Mouse (Mus musculus) stomach, embryonic 14.5 days (tissue): Measurements from ENCODE around the gene Rpgr. TPM values are rescaled to one million over a fixed set of nuclear protein-coding genes. Genes with fewer than 3 reads are reported as not detected.
A peak's percentile ranks its signal among the peaks of the same experiment; 100 is the strongest.

Source experiments
- ATAC-seq: fragments of 200-750 bp; cut with Nextera tagmentation; 2 replicates; pipeline ENCODE4 v1.8.0; 2017; ENCODE audit warnings: low read depth, moderate TSS enrichment; ENCODE audit not compliant: insufficient number of reproducible peaks, insufficient read depth, low FRiP score
- H3K27ac ChIP-seq: fragments of 300-500 bp; sonication (generic); 2 replicates; pipeline ENCODE4 v1.5.1; 2014; ENCODE audit warnings: mild to moderate bottlenecking, low read length, moderate library complexity, mixed read lengths
- H3K27me3 ChIP-seq: fragments of 300-500 bp; sonication (generic); 2 replicates; pipeline ENCODE4 v1.6.1; 2014; ENCODE audit warnings: low read length, control low read depth, mixed read lengths; ENCODE audit not compliant: control insufficient read depth, insufficient read depth
- H3K36me3 ChIP-seq: fragments of 300-500 bp; sonication (generic); 2 replicates; pipeline ENCODE4 v1.6.1; 2014; ENCODE audit warnings: mild to moderate bottlenecking, control low read depth, low read length, moderate library complexity, mixed read lengths; ENCODE audit not compliant: control insufficient read depth, insufficient read depth
- H3K4me1 ChIP-seq: fragments of 300-500 bp; sonication (generic); 2 replicates; pipeline ENCODE4 v1.6.1; 2014; ENCODE audit warnings: low read length, control low read depth, mixed read lengths; ENCODE audit not compliant: control insufficient read depth, insufficient read depth
- H3K4me2 ChIP-seq: fragments of 300-500 bp; sonication (generic); replicated peaks from 2 replicates; pipeline ENCODE4 v1.6.1; 2014; ENCODE audit warnings: low read depth, low read length, control low read depth
- H3K4me3 ChIP-seq: fragments of 300-500 bp; sonication (generic); 2 replicates; pipeline ENCODE4 v1.5.1; 2014; ENCODE audit warnings: low read depth, low read length, control low read depth
- H3K9ac ChIP-seq: fragments of 300-500 bp; sonication (generic); replicated peaks from 2 replicates; pipeline ENCODE4 v1.6.1; 2014; ENCODE audit warnings: low read depth, mild to moderate bottlenecking, control low read depth, low read length, moderate library complexity, mixed read lengths
- H3K9me3 ChIP-seq: fragments of 300-500 bp; sonication (generic); 2 replicates; pipeline ENCODE4 v1.6.1; 2016; ENCODE audit warnings: low read depth, low read length, control low read depth; ENCODE audit not compliant: control insufficient read depth
- WGBS: fragments of 180-500 bp; shearing (Covaris S2); extraction: QIAGEN DNeasy Blood & Tissue Kit; methylation state at CpG from one replicate; pipeline ENCODE4 v1.1.7; 2014; 5-methylcytosine and 5-hydroxymethylcytosine counted together
- polyA plus RNA-seq: library from polyadenylated mRNA; unstranded; fragments of >200 nt; fragmentation: Nextera tagmentation; extraction: Ambion mirVana; gene quantifications from 2 replicates; pipeline ENCODE4 v1.2.1, GENCODE M21; 2014

The Rpgr gene
- polyA plus RNA-seq, 1 experiment from 2014 or later: 14.6 TPM

DNA sequence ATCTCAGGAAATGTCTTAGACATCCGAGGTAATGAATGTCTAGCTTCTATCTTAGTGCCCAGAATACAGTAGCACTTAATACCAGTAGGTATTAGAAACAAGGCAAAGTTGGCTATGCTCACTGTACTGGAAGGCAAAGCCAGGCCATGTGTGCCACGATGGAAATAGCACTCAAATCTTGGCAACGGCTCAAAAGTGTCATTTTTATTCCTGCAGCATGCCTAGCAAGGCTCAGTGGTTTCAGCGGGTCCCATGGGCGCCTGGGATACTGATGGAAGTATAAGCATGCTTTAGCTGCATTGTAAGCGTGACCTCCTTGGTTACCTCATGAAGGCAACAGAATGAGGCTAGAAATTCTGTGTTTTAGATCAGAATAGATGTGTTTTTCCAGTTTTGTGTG, 2.6 kb upstream of the Rpgr start:
- Histone ChIP-seq H3K4me1 (no peaks in the 10 kb centered on the region), H3K9ac (no peak overlapping the region), H3K27me3 (no peaks in the 10 kb centered on the region), H3K9me3 (no peaks in the 10 kb centered on the region), H3K27ac (no peak overlapping the region), H3K4me3 (no peak overlapping the region), H3K4me2 (no peak overlapping the region), H3K36me3 (no peaks in the 10 kb centered on the region)
- 70% methylated on average over 6 of the region's 6 CpGs for WGBS
- ATAC-seq: no peak

- peak overlapping the region; percentile 10; the same call in 1 of the 2 replicates for H3K27ac ChIP-seq
- H3K4me3 ChIP-seq: peak overlapping the region; percentile 35
- no peaks in the 10 kb centered on the region for H3K36me3 ChIP-seq
- H3K9me3 ChIP-seq: no peaks in the 10 kb centered on the region
- no peaks in the 10 kb centered on the region for H3K27me3 ChIP-seq
- H3K4me1 ChIP-seq: no peaks in the 10 kb centered on the region
- H3K4me2 ChIP-seq: peak overlapping the region; percentile 41
- ATAC-seq: no peak
- WGBS: 23% methylated on average over 16 of the region's 16 CpGs
- 0 out of 2 replicates have a peak overlapping the region, but pooled peaks have one; percentile 6 for H3K9ac ChIP-seq
Measured at GRCm38 (mm10) chrX:10215972-10216371, 748 bp downstream of the Rpgr start.

GRCm38 (mm10) chrX:10205937-10206336, 10.8 kb downstream of the Rpgr start:
- H3K36me3 ChIP-seq: no peaks in the 10 kb centered on the region; the same call in 1 of the 2 replicates
- no peaks in the 10 kb centered on the region for H3K4me1 ChIP-seq
- H3K4me2 ChIP-seq: no peak overlapping the region
- H3K9me3 ChIP-seq: no peaks in the 10 kb centered on the region
- H3K27ac ChIP-seq: no peak overlapping the region
- 74% methylated on average over 5 of the region's 5 CpGs for WGBS
- H3K9ac ChIP-seq: no peak overlapping the region
- ATAC-seq: no peak
- H3K27me3 ChIP-seq: no peaks in the 10 kb centered on the region
- no peak overlapping the region for H3K4me3 ChIP-seq

DNA sequence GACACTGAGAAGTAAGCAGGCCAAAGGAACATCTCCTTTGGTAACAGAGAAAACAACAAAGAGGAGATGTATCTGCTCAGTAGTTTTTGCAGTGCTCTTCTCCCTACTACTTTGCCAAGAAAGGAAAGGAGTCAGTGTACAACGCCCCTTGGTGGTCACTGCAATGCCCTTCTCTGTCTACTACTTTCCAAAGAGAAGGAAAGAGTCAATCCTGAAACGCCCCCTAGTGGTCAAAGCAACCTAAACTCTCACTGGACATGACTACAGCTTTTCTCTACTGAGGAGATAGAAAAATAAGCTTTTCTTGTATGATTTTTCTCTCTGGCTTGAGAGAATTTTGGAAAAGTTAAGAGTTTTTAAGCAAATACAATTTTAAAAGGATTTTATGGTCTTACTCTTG, 15.4 kb downstream of the Rpgr start:
- no peak overlapping the region for H3K4me3 ChIP-seq
- H3K4me1 ChIP-seq: no peaks in the 10 kb centered on the region
- no peak overlapping the region for H3K4me2 ChIP-seq
- no peaks in the 10 kb centered on the region; the same call in 1 of the 2 replicates for H3K36me3 ChIP-seq
- no peaks in the 10 kb centered on the region for H3K27me3 ChIP-seq
- no peak overlapping the region for H3K27ac ChIP-seq
- 27% methylated on average over 2 of the region's 2 CpGs for whole genome bisulfite sequencing
- no peak overlapping the region for H3K9ac ChIP-seq
- no peaks in the 10 kb centered on the region for H3K9me3 ChIP-seq
- ATAC-seq: no peak

- no peaks in the 10 kb centered on the region for H3K27me3 ChIP-seq
- no peak overlapping the region for H3K27ac ChIP-seq
- H3K36me3 ChIP-seq: no peaks in the 10 kb centered on the region
- no peaks in the 10 kb centered on the region for H3K4me1 ChIP-seq
- no peak for ATAC-seq
- no peak overlapping the region for H3K9ac ChIP-seq
- no peak overlapping the region for H3K4me3 ChIP-seq
- 79% methylated on average over 3 of the region's 3 CpGs for WGBS
- no peaks in the 10 kb centered on the region for H3K9me3 ChIP-seq
- no peak overlapping the region for H3K4me2 ChIP-seq
Measured at GRCm38 (mm10) chrX:10152390-10152789, 64.3 kb downstream of the Rpgr start.

GRCm38 (mm10) chrX:10117065-10117719, 99.5 kb downstream of the Rpgr start, which contains the start of gene Srpx:
Gene Srpx (minus strand): TSS chrX:10117709.
- Histone ChIP-seq H3K9ac (peak within 1 kb of the TSS; percentile 21; the same call in 1 of the 2 replicates), H3K4me2 (peak within 1 kb of the TSS; percentile 53), H3K4me3 (peak within 1 kb of the TSS; percentile 32), H3K27me3 (no peaks in the 10 kb centered on the region), H3K36me3 (no peaks in the 10 kb centered on the region), H3K4me1 (no peaks in the 10 kb centered on the region), H3K27ac (no peak within 1 kb of the TSS), H3K9me3 (no peaks in the 10 kb centered on the region)
- 16% methylated on average over 19 of the region's 19 CpGs for WGBS
- peak; percentile 18; the same call in 1 of the 2 replicates for ATAC-seq

- 45% methylated on average over 3 of the region's 3 CpGs for WGBS
- H3K4me2 ChIP-seq: no peak overlapping the region
Measured at GRCm38 (mm10) chrX:10115780-10116179, 100.9 kb downstream of the Rpgr start.

GRCm38 (mm10) chrX:10110736-10111135, 106.0 kb downstream of the Rpgr start:
- WGBS: 59% methylated on average over 1 of the region's 1 CpGs
- no peak overlapping the region for H3K27ac ChIP-seq
- no peak overlapping the region for H3K4me3 ChIP-seq
- no peak overlapping the region for H3K9ac ChIP-seq
- no peak for ATAC-seq
- no peaks in the 10 kb centered on the region for H3K9me3 ChIP-seq
- no peaks in the 10 kb centered on the region for H3K27me3 ChIP-seq
- H3K4me2 ChIP-seq: no peak overlapping the region
- H3K36me3 ChIP-seq: no peaks in the 10 kb centered on the region
- H3K4me1 ChIP-seq: no peaks in the 10 kb centered on the region

More at GRCm38 (mm10) chrX:10115780-10116179, 100.9 kb downstream of the Rpgr start:
- Histone ChIP-seq H3K9me3 (no peaks in the 10 kb centered on the region), H3K4me1 (no peaks in the 10 kb centered on the region), H3K4me3 (no peak overlapping the region), H3K9ac (no peak overlapping the region), H3K36me3 (no peaks in the 10 kb centered on the region), H3K27ac (no peak overlapping the region), H3K27me3 (no peaks in the 10 kb centered on the region)
- ATAC-seq: no peak

DNA sequence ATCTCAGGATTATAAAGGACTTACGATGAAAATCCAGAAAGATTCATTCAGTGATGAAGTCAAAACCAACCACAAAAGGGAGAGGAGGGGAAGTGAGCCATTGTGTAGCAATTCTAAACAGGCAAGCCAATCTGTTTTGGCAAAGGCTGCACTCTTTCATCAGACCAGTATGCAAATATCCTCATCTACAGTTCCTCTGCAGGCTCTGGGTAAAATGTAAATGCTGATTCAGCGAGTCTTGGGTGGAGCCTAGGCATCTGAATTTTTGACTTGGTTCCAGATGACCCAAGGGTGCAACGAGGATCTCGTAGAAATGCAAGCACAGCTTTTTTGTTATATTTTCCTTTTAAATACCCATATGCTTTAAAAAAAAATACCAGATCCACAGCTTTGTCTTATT, 108.2 kb downstream of the Rpgr start:
- no peak for ATAC-seq
- H3K9ac ChIP-seq: no peak overlapping the region

More for the DNA sequence above, 108.2 kb downstream of the Rpgr start:
- Histone ChIP-seq H3K36me3 (no peaks in the 10 kb centered on the region), H3K27ac (no peak overlapping the region), H3K4me1 (no peaks in the 10 kb centered on the region), H3K4me3 (no peak overlapping the region), H3K4me2 (no peak overlapping the region), H3K27me3 (no peaks in the 10 kb centered on the region), H3K9me3 (no peaks in the 10 kb centered on the region)
- WGBS: 60% methylated on average over 4 of the region's 4 CpGs
